Mouse (Mus musculus) thymus, postnatal 10 days (tissue): Measurements from ENCODE around the gene Mctp1.
"Not testable (repeated sequence)": the region's sequence is repeated elsewhere in the genome, so short reads cannot be mapped to it uniquely, and the experiment has no call there.

Experiments
- DNase-seq, 2 experiments: peaks; one replicate each; pipeline ENCODE4 v3.0.0; 2021; ENCODE audit warnings: low spot score in 2 of 2

Gene Mctp1

DNA sequence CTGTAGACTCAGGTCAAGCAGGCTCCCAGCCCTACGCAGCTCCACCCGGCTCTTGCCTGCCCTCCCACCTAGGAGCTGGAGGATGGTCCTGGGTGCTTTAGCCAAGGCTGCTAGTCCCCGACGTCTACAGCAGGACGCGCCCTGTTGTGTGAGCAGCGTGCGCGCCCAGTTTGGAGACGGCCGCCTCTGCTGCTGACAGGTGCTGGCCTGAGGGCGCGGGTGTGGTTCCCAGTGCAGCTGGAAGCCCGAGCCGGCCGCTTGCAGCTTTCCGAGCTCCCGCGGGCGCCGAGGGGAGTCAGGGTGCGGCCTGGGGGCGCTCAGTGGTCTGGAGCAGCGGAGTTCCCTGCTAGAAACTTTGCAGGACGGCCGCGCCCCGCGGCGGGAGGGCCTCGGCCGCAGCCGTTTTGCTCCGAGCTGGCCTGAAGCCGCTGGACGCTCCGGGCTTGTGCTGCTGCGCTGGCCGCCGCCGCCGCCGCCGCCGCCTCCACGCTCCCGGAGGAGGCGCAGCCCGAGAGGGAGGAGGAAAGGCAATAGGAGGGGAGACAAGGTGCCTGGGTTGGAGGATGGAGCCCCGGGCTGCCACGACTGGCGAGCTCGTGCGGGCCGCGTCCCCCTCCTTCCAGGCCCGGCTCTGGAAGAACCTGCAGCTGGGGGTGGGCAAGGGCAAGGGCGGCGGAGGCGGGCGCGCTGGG, at the start of gene Mctp1:
Mctp1 (plus strand) TSS at position 564 of the 692 bp plus-strand sequence.
- DNase-seq, result peak in 1 of 2 experiments; percentile 9

GRCm38 (mm10) chr13:76345941-76346340, 38.4 kb upstream of the Mctp1 start:
- not testable (repeated sequence) for DNase-seq

DNA sequence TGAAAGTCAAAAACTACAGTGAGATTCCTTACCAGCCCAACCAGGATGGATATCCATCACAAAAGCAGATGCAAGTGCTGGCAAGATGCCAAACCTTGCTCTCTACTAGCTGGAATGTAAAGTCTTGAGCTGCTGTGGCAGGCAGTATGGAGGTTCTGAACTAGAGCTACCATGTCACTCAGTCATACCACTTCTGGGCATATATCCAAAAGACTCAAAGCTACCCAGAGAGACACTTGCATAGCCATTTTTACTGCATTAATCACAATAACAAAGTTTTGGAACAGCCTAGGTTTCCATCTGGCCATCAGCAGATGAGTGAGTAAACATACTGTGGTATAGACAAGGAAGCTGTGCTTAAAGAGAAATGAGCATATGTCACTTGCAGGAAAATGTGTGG, 25.6 kb upstream of the Mctp1 start:
- DNase-seq, result no peak

DNA sequence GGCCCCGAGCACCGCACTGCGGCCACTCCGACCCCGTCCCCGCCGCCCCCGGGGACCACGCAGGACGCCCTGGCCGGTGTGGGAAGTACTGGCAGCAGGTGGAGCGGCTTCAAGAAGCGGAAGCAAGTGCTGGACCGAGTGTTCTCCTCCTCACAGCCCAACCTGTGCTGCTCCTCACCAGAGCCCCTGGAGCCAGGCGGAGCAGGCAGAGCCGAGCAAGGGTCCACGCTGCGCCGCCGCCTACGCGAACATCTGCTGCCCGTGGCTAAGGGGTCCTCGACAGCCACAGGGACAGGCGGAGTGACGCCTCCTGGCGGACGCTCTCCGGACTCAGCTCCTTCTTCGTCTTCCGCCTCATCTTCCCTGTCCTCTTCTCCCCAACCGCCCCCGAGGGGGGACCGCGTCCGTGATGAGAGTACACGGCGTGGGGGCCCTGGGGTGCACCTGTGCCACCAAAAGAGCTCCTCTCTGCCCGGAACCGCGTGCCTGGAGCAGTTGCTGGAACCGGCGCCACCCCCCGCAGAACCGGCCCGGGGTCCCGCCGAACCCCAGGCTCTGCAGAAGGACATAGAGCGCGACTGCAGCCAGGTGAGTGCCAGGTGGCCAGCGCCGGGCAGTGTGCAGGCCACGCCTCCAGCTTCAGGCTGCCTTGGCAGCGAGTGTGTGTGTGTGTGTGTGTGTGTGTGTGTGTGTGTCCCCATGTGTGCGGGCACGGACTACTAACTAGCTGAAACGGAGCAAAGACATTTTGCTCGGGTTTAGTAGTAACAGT, 515 bp downstream of the Mctp1 start:
- peak in 1 of 2 experiments; percentile 6 for DNase-seq

GRCm38 (mm10) chr13:76388615-76389014, 4.3 kb downstream of the Mctp1 start:
- no peak for DNase-seq

- DNase-seq, result no peak
Observed at GRCm38 (mm10) chr13:76391920-76392319, 7.6 kb downstream of the Mctp1 start.

DNA sequence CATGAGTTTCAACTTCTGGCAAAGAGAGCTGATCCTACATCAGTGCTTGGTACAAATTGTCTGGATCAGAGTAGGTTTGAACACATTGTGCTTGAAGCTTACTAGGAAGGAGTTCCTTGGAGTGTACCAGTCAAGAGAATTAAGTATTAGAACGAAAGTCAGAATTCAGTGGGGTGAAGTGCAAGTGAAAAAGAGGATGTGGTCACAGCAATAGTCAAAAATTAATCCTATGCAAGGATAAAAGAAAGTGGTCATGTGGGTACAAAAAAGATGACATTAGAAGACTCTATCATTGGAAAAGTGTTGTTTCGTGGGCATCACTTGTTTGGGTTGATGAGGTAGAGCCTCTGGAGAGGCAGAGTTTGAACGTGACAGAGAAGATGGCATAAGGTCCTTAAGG, 8.8 kb downstream of the Mctp1 start:
- DNase-seq, result no peak

GRCm38 (mm10) chr13:76395906-76396305, 11.6 kb downstream of the Mctp1 start:
- DNase-seq, result no peak

DNA sequence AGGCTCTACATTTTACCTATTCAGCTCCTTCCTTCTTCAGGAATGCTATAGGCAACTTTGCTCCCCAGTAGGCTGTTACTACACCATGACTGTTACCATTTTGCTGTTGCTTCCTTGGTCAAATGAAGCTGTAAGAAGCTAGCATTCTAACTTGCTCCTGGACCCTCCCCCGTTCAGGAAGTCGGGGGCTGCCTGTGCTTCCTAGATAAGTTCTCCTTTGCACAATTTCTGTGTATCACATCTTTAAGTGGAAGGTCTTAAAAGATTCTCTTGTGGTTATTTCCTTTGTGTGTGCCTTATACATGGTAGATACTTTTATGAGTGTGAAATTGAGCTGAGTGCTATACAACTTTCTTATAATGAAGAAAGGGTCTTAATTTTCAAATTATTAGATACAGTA, 25.0 kb downstream of the Mctp1 start:
- DNase-seq, result no peak

DNA sequence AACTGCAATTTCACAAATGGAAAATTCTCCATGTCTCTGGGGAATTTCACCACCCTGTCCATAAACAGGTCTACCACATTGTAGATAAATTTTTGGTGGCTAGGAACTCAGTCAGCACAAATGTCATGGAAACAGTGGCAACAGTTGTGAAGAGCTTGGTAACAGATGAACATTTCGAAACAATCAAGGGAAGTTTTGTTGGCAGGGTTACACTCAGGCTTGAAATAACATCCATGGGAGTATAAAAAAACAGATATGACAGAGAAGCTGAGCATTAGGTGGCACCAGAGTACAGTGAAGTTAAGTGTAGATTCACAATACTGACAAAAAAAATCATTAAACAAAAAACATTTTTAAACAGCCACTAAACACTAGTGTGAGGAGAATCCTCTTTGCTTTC, 26.3 kb downstream of the Mctp1 start:
- DNase-seq, result no peak

DNA sequence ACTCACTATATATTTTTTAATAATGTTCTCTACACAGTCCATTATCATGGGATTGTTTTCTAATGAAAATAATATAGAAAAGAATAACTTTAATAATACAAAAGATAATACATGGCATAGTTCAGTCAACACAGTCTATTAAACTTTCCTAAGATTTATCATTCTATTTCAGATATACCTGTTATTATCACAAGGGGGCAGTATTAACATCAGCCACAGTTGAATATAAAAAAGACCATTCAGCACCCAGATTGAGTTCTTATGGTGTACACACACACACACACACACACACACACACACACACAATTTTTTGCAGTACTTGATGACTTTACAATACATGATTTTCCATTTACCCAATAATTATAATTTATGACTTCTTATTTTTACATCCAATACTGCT, 31.0 kb downstream of the Mctp1 start:
- DNase-seq, result no peak

- no peak for DNase-seq
Observed at GRCm38 (mm10) chr13:76420111-76420510, 35.8 kb downstream of the Mctp1 start.

- no peak for DNase-seq
Observed at GRCm38 (mm10) chr13:76421075-76421474, 36.7 kb downstream of the Mctp1 start.

- no peak for DNase-seq
Observed at GRCm38 (mm10) chr13:76422124-76422523, 37.8 kb downstream of the Mctp1 start.

DNA sequence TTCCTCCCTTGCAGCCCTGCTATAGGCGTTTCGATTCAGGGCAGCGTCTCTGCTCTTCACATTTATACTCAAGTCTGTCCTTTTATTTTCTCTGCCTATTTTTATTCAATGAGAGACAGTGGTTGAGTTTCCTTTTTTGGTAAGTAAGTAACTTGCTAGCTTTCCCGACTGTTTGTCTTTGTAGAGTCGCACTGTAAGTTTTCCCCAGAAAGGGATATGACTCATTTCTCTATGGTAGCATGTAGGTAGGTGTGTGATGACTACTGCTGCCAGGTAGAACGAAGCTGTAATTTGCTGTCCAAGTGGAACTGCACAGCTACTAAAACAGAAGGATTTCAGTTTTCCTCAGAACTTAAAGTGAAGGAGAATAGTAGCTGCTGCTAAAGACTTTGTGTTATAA, 45.1 kb downstream of the Mctp1 start:
- no peak for DNase-seq

GRCm38 (mm10) chr13:76429927-76430326, 45.6 kb downstream of the Mctp1 start:
- no peak for DNase-seq

GRCm38 (mm10) chr13:76431946-76432345, 47.6 kb downstream of the Mctp1 start:
- no peak for DNase-seq

DNA sequence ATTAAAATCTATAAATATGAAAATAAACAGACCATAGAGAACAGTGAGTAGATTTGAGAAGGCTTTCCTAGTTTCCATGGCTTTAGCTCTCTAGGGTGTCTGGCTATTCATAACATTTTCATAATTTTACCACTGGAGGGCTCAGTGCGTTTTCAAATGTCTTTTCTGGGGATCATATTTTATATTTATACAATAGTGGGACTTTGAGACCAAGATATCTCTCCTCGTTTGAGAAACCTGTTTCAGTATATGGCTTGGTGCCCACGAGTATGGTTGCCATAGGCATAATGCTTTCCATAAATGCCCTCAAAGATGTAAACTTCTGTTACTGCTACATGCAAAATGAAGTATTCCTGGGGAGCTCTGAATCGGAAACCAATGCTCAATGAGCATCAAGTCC, 49.1 kb downstream of the Mctp1 start:
- DNase-seq, result no peak

GRCm38 (mm10) chr13:76436426-76436825, 52.1 kb downstream of the Mctp1 start:
- no peak for DNase-seq

- no peak for DNase-seq
Observed at GRCm38 (mm10) chr13:76438765-76439164, 54.4 kb downstream of the Mctp1 start.

DNA sequence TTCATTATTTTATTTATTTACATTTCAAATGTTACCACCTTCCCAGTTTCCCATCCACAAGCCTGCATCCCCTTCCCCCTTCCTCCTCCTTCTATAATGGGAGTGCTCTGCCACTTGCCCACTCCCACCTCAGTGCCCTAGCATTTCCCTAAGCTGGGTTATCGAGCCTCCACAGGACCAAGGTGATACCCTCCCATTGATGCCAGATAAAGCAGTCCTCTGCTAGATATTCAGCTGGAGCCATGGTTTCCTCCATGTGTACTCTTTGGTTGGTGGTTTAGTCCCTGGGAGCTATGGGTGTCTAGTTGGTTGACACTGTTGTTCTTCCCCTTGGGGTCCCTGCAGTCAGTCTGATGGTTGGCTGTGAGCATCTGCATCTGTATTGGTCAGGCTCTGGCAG, 61.7 kb downstream of the Mctp1 start:
- DNase-seq, result no peak

DNA sequence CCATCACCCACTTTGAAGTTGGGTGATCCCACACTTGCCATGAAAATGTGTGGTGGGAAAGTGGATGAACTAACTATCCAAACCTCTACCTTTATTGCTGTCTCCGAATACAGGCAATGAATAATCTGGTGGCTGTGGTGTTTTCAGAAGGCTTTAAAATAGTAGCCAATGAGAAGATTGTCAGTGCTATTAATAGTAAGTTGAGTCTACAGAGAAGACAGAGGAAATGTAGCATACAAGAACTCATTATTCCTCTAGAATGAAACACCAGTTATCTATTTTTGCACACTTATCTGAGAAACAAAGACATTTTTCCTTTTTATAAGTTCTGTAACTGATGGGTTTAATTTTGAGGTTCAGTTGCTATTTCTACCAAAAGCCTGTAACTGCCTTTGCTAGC, 63.2 kb downstream of the Mctp1 start:
- no peak for DNase-seq

DNA sequence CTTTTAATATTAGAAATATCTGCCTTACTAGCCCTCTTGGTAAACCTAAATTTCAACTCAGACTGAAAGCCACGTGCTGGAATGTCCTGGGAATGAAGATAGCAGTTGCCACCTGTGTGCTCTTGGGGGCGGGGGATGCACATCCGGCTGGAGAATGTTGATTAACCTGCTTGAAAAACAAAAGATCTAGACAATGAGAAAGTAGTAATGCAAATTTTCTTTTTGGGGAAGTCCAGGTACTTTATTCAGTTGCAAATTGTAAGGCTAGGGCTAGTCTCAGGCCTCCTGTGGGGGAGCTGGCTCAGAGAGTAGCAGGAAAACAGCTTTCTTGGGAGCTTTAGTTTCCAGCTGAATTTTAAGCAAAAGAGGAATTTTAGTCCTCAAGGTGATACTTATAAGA, 67.2 kb downstream of the Mctp1 start:
- DNase-seq, result not testable (repeated sequence)
